ENCODE assay signal across 9 mouse cellular contexts in genomic region chr10:25219220-25219628, GRCm38 (mm10).
DNase-seq lines count a peak whose midpoint lies in the region; ATAC-seq and TF ChIP-seq lines count a peak whose summit lies in the region.
"Had no signal": no experiment of that assay in that cellular context is flagged by ENCODE, and none has a peak within 500 bp of the region (broad histone marks: within the 10 kb centered on the region; RNA-seq: fewer than 3 reads in every experiment).

No protein-coding gene starts in this region.

- peak; percentile 93 for TF ChIP-seq CTCF in forebrain, postnatal 0 days (IDR thresholded peaks at IDR 0.05; ENCODE audit: low read depth)

- H3K9me3 ChIP-seq in forebrain, postnatal 0 days (ENCODE audit: low read length), result no peaks in the 10 kb centered on the region
- H3K9me3 ChIP-seq in limb, embryonic 13.5 days, result no peaks in the 10 kb centered on the region

- peak; percentile 29 to 33 for DNase-seq in urinary bladder, adult 18-20 months (ENCODE audit: low spot score in 2 of 2)
- DNase-seq in urinary bladder, adult 2 months (ENCODE audit: low spot score), result no peak
- peak; percentile 85 for DNase-seq in cerebellum, adult 8-10 months
- DNase-seq in forebrain, postnatal 0 days, result peak; percentile 85
- DNase-seq in neural tube, embryonic 10.5 days (ENCODE audit: extremely low spot score, low spot score), result peak; percentile 73
- DNase-seq in testis, postnatal 14 days (ENCODE audit: low spot score), result peak; percentile 26

- no peaks in the 10 kb centered on the region for H3K4me1 ChIP-seq in forebrain, postnatal 0 days (ENCODE audit: insufficient read depth)
- no peaks in the 10 kb centered on the region for H3K4me1 ChIP-seq in limb, embryonic 13.5 days

- H3K27me3 ChIP-seq in forebrain, postnatal 0 days (ENCODE audit: insufficient read depth, low read length), result no peaks in the 10 kb centered on the region
- H3K27me3 ChIP-seq in limb, embryonic 13.5 days, result no peaks in the 10 kb centered on the region

- H3K27ac ChIP-seq in forebrain, postnatal 0 days (ENCODE audit: low read depth, low read length), result no peak overlapping the region
- H3K27ac ChIP-seq in limb, embryonic 13.5 days, result no peak overlapping the region

- H3K36me3 ChIP-seq in forebrain, postnatal 0 days (ENCODE audit: insufficient read depth), result no peaks in the 10 kb centered on the region
- no peaks in the 10 kb centered on the region for H3K36me3 ChIP-seq in limb, embryonic 13.5 days

- H3K4me2 ChIP-seq in forebrain, postnatal 0 days (ENCODE audit: low read depth), result 0 out of 2 replicates have a peak overlapping the region, but pooled peaks have one; percentile 13
- peak overlapping the region; percentile 28; the same call in 1 of the 2 replicates for H3K4me2 ChIP-seq in limb, embryonic 13.5 days (replicated peaks)

- WGBS in forebrain, postnatal 0 days, result 15% methylated on average over 7 of the region's 7 CpGs
- WGBS in limb, embryonic 13.5 days, result 30% methylated on average over 7 of the region's 7 CpGs

- no peak overlapping the region for H3K9ac ChIP-seq in forebrain, postnatal 0 days
- H3K9ac ChIP-seq in limb, embryonic 13.5 days, result no peak overlapping the region

- no peak overlapping the region; the same call in 1 of the 2 replicates for H3K4me3 ChIP-seq in forebrain, postnatal 0 days (ENCODE audit: low read depth, low read length)
- no peak overlapping the region for H3K4me3 ChIP-seq in limb, embryonic 13.5 days
- H3K4me3 ChIP-seq: erythroblast, embryonic 14.5 days had no signal

- ATAC-seq in forebrain, postnatal 0 days, result peak; percentile 87
- peak; percentile 56 for ATAC-seq in inflammation-experienced regulatory T-cells, adult 6 months
- peak; percentile 51; the same call in 1 of the 2 replicates for ATAC-seq in limb, embryonic 13.5 days (ENCODE audit: low FRiP score, low read depth)
